Mouse (Mus musculus) small intestine, adult 2 months (tissue): Measurements from ENCODE around the gene Gm28308. TPM values are rescaled to one million over a fixed set of nuclear protein-coding genes. Genes with fewer than 3 reads are reported as not detected.

Experiments used
- H3K27ac ChIP-seq: fragments of 200-500 bp; 2 replicates; pipeline ENCODE4 v1.5.1; 2012; ENCODE audit warnings: low read depth, low read length, control low read depth, inconsistent platforms; ENCODE audit not compliant: insufficient read depth
- H3K27me3 ChIP-seq: fragments of 200-500 bp; 2 replicates; pipeline ENCODE4 v1.6.1; 2012; ENCODE audit warnings: mild to moderate bottlenecking, moderate library complexity, low read length, inconsistent platforms; ENCODE audit not compliant: control insufficient read depth, insufficient read depth
- H3K36me3 ChIP-seq: fragments of 200-500 bp; 2 replicates; pipeline ENCODE4 v1.6.1; 2012; ENCODE audit warnings: mild to moderate bottlenecking, low read length, control low read depth, inconsistent platforms; ENCODE audit not compliant: control insufficient read depth, insufficient read depth
- H3K4me1 ChIP-seq: fragments of 200-500 bp; 2 replicates; pipeline ENCODE4 v1.6.1; 2012; ENCODE audit warnings: low read length, inconsistent platforms, mixed read lengths; ENCODE audit not compliant: control insufficient read depth, insufficient read depth, insufficient read length
- H3K4me3 ChIP-seq: fragments of 200-500 bp; 2 replicates; pipeline ENCODE4 v1.5.1; 2012; ENCODE audit warnings: low read depth, mild to moderate bottlenecking, control low read depth, inconsistent platforms, low read length, moderate library complexity
- CTCF ChIP-seq: fragments of 200-500 bp; IDR thresholded peaks from 2 replicates; pipeline ENCODE4 v1.5.1; 2012; ENCODE audit warnings: low read depth, mild to moderate bottlenecking, control low read depth, inconsistent platforms, low read length, moderate library complexity, mixed read lengths; ENCODE audit not compliant: insufficient replicate concordance, insufficient read length; ENCODE audit errors: extremely low read depth
- POLR2A ChIP-seq: fragments of 200-500 bp; IDR thresholded peaks from 2 replicates; pipeline ENCODE4 v1.6.1; 2012; ENCODE audit warnings: low read depth, mild to moderate bottlenecking, control low read depth, inconsistent platforms, low read length, moderate library complexity
- WGBS: fragments of 180-500 bp; shearing (Covaris S2); methylation state at CpG from one replicate; pipeline ENCODE4 v1.1.7; 2018; 5-methylcytosine and 5-hydroxymethylcytosine counted together
- polyA plus RNA-seq: library from polyadenylated mRNA; depleted of rRNA; stranded (reverse); fragments of >200 nt; gene quantifications from 2 replicates; pipeline ENCODE4 v1.2.3, GENCODE M21; 2012

The Gm28308 gene
- polyA plus RNA-seq, 1 experiment, result 0.58 TPM

GRCm38 (mm10) chr6:52152226-52153193 lies 60.6 kb downstream of the Gm28308 start:
- H3K36me3 ChIP-seq, result no peaks in the 10 kb centered on the region

GRCm38 (mm10) chr6:52151571-52151970 lies 61.6 kb downstream of the Gm28308 start:
- 57% methylated on average over 4 of the region's 4 CpGs for WGBS
- H3K4me3 ChIP-seq, result no peak overlapping the region
- H3K4me1 ChIP-seq, result no peaks in the 10 kb centered on the region
- peaks cover 19% of the 10 kb centered on the region for H3K27me3 ChIP-seq
- TF ChIP-seq CTCF (no peak), POLR2A (no peak)
- H3K27ac ChIP-seq, result no peak overlapping the region
- H3K36me3 ChIP-seq, result no peaks in the 10 kb centered on the region

More at GRCm38 (mm10) chr6:52152226-52153193, 60.6 kb downstream of the Gm28308 start:
- TF ChIP-seq POLR2A, result no peak
- no peak for TF ChIP-seq CTCF
- Histone ChIP-seq H3K4me1 (no peaks in the 10 kb centered on the region), H3K4me3 (no peak overlapping the region), H3K27ac (no peak overlapping the region), H3K27me3 (peaks cover 20% of the 10 kb centered on the region)
- WGBS, result 52% methylated on average over 16 of the region's 16 CpGs

DNA sequence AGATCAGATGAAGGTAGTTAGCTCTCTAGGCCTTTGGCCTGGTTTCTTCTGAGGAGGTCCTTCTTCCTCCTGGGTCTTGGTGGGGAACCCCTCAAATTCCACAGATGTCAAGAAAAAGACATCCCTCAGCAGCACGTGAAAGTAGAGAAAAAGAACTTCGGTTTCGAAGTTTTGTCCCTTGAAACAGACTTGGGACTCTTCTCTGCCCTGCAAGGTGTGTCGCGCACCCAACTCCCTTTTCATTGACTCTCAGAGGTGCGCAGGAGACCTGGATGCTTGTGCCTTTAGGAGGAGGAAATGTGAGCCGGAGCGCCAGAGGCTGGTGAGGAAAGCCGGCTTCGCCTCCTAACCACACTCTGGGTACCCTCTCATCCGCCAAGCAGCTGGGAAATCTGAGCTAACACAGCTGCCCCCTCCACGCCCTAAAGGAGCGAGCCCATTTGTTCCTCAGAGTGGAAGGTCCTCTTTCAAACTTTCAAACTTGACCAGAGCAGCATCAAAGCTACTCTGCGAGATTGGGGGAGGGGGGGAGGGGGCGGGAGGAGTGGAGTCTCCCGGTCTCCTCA lies 62.7 kb downstream of the Gm28308 start:
- TF ChIP-seq CTCF, result no peak
- TF ChIP-seq POLR2A, result no peak
- WGBS, result 40% methylated on average over 16 of the region's 16 CpGs
- no peaks in the 10 kb centered on the region for H3K36me3 ChIP-seq

DNA sequence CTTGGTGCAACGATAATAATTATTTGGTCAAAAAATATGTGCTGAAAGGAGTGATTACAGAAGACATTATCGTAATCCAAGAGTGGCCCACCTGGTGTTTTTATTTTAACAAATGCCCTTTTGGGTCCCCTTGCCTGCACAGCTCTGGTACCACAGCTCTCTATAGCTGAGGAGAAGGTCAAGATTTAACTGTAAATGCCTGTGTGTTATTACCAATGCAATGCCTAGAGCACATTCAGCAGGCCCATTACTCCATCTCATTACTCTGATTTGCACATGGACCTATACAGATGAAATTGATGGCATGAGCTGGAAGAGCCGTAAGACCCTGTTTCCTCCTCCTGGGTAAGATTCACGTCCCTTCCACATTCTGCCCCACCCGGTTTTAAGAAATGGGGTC lies 74.0 kb downstream of the Gm28308 start:
- Histone ChIP-seq H3K36me3 (no peaks in the 10 kb centered on the region), H3K4me3 (no peak overlapping the region), H3K4me1 (peaks cover 2% of the 10 kb centered on the region; the same call in 1 of the 2 replicates), H3K27me3 (no peaks in the 10 kb centered on the region), H3K27ac (no peak overlapping the region)
- 87% methylated on average over 5 of the region's 5 CpGs for WGBS
- TF ChIP-seq CTCF (no peak), POLR2A (no peak)

More for the DNA sequence above, 62.7 kb downstream of the Gm28308 start:
- peaks cover 19% of the 10 kb centered on the region for H3K27me3 ChIP-seq
- no peaks in the 10 kb centered on the region for H3K4me1 ChIP-seq
- no peak overlapping the region for H3K27ac ChIP-seq
- no peak overlapping the region for H3K4me3 ChIP-seq

DNA sequence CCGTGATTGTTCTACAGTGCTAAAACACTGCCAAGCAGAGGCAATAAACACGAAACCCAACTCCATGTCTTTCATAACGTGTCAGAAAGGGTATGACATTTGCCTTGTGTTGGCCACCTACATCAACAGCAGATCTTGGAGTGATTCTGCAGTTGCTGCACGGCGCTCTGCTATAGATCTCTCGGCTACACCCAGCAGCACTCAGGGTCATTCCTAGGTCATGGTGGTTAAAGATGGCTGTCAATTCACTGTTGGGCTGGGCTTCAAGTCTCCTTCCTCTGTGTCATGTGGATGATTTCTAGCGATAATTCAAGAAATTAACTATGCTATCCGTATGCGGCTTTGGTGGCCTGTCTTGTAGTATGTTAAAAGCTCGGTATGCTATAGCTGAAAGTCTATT lies 74.6 kb downstream of the Gm28308 start:
- Histone ChIP-seq H3K36me3 (no peaks in the 10 kb centered on the region), H3K27me3 (no peaks in the 10 kb centered on the region), H3K27ac (no peak overlapping the region), H3K4me3 (no peak overlapping the region), H3K4me1 (peaks cover 2% of the 10 kb centered on the region; the same call in 1 of the 2 replicates)
- TF ChIP-seq POLR2A, result no peak
- no peak for TF ChIP-seq CTCF
- WGBS, result 66% methylated on average over 10 of the region's 10 CpGs

GRCm38 (mm10) chr6:52137841-52138535 lies 75.2 kb downstream of the Gm28308 start:
- 71% methylated on average over 9 of the region's 9 CpGs for WGBS
- no peak overlapping the region for H3K27ac ChIP-seq
- H3K4me1 ChIP-seq, result peaks cover 2% of the 10 kb centered on the region; the same call in 1 of the 2 replicates
- no peaks in the 10 kb centered on the region for H3K36me3 ChIP-seq
- H3K4me3 ChIP-seq, result no peak overlapping the region
- TF ChIP-seq CTCF (no peak), POLR2A (no peak)
- H3K27me3 ChIP-seq, result no peaks in the 10 kb centered on the region
